Mouse (Mus musculus) lung, adult 18-20 months (tissue): ENCODE data around the gene Megf9.

Experiments used
- DNase-seq, 2 experiments: peaks; one replicate each; pipeline ENCODE4 v3.0.0; 2022; ENCODE audit warnings: mixed read lengths in 2 of 2

Gene Megf9

DNA sequence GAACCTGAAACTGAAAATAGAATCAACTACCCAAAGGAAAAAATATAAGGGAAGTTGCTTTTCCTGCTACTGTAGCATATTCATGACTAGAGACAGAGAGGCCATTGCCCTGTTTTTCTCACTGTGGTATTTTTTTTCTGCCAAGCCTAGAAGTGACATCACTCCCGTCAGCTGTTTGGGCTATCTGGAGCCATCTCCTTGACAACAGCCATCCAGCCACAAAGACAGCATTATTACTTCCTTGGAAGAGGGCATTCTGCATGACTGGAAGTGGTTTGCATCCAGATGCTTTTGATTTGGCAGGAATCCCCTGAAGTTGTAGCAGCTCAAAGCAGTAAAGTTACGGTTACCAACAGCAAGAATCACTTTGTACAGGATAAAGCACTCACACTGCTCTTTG lies 122.7 kb downstream of the Megf9 start:
- no peak for DNase-seq

DNA sequence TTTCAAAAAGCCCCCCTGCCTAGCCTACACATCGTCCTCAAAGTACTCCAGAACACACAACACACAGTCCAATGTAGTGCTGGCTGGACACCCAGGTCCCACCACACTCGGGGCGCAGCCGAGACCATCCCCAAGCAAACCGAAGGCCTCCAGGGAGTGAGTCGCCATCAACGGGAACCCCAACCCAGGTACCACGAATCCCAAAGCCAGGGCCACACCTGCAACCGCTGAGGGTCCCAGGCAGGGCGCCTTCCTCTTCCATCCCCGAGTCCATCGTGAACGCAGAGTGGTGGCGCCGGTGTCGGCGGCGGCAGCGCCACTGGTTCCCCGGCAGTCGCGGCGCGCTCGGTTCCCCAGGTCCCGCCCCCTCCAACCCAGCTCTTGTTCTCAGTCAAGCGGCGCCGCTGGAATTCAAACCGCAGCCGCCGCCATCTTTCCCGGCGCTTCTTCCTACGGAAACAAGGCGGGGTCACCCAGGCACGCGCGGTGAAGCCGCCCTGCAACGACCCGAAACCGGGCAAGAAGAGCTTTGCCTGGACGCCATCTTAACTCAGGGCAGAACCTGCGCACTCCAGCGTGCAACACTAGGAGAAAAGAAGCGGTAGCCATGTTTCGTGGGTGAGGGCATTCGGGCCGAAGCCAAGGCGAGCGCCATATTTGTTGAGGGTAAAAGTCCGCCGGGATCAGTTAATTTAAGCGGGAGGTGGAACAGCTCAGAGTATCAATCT lies 124.6 kb downstream of the Megf9 start, which contains the start of gene Cdk5rap2:
Cdk5rap2 (minus strand) TSS at position 450 of the 728 bp plus-strand sequence.
- peak; percentile 98 for DNase-seq

DNA sequence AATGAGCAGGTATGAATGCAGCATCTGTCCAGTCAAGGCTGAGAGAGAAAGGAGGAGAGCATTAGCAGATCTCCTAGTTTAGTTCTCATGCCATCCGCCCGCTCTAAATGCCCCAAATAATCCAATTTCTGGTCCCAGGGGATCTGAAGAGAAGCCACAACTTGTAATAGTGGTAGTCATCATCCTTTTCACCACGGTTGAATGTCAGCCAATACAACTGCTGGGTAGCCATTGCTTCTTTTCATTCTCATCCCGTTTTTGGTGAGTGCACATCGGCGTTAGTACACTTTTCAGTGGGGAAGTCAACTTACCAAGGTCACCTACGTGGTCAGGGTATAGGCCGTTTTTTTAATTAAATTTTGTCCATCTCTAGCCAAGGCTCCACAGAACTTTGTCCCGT lies 125.3 kb downstream of the Megf9 start:
- no peak for DNase-seq

DNA sequence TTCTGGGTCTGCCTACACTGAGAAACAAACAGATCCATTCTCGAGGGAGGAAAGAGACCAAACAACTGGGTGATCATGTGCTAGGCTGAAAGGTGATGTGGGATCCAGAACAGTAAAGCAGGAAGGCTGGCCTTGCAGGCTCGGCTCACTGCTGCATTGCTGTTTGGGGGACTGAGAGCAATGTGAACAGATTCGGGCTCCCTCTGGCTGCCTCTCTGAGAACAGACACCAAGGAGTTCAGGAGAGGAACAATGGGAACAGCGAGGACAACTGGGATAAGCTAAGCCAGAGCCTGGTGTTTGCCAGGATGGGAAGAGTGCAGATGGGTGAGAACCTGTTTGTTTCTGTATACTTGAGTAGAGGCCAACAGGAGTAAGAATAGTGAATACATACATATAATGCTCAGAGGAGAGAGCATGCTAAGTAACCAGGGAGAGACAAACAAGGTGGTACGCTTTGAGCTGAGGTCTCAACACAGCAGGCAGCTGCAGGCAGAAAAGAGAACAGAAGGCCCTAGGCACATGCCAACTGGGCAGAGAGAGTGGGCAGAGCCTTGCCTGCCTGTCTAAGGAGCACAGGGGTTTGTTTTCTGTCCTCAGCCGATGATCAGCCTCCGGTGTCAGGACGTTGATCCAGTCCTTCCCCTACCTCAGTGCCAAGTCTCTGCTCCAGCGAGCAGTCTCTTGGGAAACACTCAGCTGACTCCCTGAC lies 132.5 kb downstream of the Megf9 start:
- peak in 1 of 2 experiments; percentile 7 for DNase-seq

DNA sequence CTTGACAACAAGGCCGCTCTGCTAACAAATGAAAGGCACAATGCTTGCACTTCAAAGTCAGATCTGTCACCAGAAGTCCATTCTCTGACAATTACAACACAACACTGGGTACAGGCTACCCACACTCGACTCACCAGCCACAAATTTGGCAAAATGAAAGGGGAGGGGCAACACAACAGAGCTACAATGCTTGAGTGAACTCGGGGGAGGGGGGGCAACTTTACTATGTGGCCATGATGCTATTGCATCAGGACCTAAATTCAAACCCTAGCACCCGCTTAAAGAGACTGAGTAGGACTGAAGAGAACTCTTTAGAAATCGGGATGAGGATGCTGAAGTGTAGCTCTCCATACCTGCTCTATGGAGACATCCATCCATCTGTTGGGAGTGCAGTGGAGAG lies 135.3 kb downstream of the Megf9 start:
- no peak for DNase-seq

DNA sequence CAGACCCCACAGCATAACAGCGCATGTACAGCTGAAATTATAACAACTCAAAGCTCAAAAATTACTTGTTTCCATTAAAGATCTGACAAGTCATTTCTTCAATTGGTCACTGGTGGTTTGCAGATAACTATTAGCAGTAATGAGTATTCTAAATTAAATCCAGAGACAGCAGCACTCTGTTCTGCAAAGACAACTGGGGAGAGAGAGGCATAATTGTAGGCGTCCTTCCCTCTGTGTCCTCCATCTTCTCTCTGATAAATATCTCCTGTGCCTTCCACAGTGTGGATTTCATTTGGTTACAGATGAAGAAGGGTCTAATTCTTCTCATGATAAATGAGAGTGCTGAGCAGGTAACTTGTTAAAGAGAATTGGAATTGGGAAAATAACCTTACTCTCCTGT lies 135.7 kb downstream of the Megf9 start:
- no peak for DNase-seq

DNA sequence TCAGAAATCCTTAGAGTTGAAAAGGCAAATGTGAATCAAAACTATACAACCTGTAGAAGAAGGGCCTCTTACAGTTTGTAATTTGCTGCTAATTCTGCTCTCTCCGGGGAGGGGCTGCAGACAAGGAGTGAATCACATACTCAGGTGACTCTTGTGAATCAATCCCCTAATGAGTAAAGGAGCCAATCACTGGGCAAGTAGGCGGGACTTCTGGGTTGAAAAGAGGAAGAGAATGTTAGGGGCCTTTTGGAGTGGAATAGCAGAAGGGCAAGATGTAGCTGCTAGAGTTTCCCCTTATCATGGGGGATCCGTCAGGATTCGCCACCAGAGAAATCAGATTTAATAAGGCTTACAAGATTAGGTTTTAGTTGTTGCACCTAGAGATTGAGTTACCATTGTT lies 136.7 kb downstream of the Megf9 start:
- DNase-seq: no peak

DNA sequence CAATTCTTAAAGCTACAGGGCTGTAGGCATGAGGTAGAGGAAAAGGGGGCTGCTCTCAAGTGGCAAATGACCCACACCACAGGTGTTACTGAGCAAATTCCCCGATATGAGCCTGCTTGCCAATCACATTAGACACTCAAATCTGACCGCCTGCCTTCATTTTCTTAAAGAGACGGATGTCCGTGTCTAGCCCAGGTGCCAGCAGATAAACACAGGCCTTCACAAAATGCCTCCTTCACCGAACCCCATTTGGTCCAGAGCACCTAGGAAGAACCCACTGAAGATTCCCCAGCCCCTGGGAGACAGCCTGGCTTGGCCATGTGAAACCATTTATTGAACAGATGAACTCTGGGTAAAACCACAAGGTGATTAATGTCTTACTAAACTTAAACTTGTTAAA lies 138.1 kb downstream of the Megf9 start:
- DNase-seq: no peak

DNA sequence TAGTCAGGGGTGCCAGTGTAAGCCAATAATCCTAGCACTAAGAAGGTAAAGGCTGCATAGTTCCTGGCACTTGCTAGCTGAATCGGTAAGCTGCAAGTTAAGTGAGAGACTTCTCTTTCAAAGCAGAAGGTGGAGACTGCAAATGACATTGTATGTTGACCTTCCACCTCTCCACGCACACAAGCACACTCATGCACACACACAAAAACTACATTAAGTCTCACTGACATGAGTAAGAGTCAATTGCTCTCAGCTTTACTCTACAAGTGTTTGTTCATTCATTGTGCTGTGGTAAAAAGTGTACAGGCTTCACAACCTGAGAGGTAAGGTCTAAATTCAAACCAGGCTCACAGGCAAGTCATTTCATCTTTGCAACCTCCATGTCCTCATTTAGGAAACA lies 140.1 kb downstream of the Megf9 start:
- no peak for DNase-seq

DNA sequence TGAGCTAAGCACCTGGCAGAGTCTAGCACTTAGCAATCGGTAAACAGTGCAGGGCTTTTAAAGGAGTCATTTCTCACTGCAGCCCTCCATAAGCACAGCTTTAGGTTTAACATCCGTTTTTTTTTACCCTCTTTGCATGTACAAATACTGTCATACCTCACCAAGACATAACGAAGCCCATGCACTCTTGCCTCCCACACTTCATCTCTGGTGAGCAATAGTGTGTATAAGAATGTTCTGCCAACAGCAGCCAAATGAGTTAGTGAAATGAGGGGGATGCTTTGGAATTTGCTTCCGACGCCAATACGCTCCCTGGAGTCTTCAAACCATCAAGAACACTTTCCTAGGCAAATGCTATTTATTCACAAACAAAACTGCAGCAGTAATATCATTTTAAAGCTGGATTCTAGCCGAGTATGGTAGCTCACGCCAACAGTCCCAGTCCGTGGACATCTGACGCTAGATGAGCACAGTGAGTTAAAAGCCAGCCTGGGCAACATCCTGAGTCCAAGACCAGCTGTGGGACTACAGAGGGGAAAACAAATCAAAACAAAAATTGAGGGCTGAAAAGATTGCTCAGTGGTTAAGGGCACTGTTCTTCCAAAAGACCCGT lies 142.9 kb downstream of the Megf9 start:
- peak in 1 of 2 experiments; percentile 9 for DNase-seq

DNA sequence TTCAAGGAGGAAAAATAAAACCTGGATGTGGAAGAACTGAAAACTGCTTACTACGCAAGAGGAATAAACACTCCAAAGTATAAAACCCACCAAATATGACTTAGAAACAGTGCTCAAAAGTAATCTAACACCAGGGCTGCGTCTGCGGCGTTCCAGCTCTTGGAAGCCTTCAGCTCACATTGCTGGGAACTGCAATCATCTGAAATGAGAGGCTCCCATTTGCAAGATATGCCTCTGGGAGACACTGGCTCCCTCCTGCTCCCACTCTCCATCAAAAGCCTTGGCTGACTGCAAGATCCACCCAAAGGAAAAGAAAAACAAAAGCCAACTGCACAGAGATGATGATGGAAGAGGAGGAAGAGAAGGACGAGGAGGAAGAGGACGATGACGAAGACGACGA lies 143.7 kb downstream of the Megf9 start:
- DNase-seq: peak in 1 of 2 experiments; percentile 6

DNA sequence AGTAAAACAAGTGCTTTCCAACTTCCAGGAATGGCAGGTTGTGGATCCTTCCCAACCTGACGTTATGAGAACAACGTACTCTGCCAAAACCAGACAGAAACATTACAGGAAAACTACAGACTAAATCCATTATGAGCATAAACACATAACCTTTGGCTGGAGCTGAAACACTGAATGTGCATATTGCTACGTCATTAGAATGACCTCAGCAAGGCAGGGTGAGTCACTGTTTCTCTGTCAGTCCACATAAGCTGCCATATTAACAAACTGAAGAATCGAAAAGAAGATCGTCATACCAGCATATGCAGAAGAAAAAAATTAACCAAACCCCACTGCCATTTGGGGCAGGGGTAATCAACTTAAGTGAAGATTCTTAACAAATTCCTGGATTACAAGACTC lies 148.6 kb downstream of the Megf9 start:
- no peak for DNase-seq

DNA sequence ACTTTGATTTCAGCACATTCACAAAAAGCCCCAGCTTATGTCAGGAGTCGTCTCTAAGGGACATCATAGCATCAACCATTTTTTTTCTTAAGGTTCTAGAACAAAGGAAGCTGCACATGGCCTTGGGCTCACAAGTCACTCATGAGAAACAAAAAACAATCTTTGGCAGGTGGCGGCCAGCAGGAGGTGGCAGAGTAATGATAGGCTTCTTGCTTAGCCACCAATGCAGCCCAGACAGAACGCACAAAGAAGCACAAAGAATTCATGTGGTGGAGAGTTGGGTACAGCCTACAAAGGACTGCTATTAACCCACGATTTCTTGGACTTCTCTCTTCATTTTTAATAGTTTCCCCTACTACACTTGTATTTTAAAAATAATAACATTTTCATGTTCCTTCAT lies 157.4 kb downstream of the Megf9 start:
- no peak for DNase-seq
